Mouse (Mus musculus) embryonic fibroblast, embryonic 13.5 days (primary cell): Measurements from ENCODE around the gene Glyctk. TPM values are rescaled to one million over a fixed set of nuclear protein-coding genes. Genes with fewer than 3 reads are reported as not detected.
A peak's percentile ranks its signal among the peaks of the same experiment; 100 is the strongest.

ENCODE experiments used
- H3K27ac ChIP-seq: 2 replicates; pipeline ENCODE4 v1.5.1; 2012; ENCODE audit warnings: low read length, control low read depth, inconsistent platforms; ENCODE audit not compliant: insufficient read depth
- H3K4me1 ChIP-seq: 2 replicates; pipeline ENCODE4 v1.6.1; 2011; ENCODE audit warnings: low read length; ENCODE audit not compliant: control insufficient read depth, insufficient read depth
- H3K4me3 ChIP-seq: 2 replicates; pipeline ENCODE4 v1.5.1; 2011; ENCODE audit warnings: mild to moderate bottlenecking, control low read depth, low read length; ENCODE audit not compliant: insufficient read depth
- CTCF ChIP-seq: IDR thresholded peaks from 2 replicates; pipeline ENCODE4 v1.5.1; 2011; ENCODE audit warnings: mild to moderate bottlenecking, control low read depth, low read length, moderate library complexity, borderline replicate concordance; ENCODE audit not compliant: insufficient read depth
- POLR2A ChIP-seq: IDR thresholded peaks from 2 replicates; pipeline ENCODE4 v1.6.1; 2011; ENCODE audit warnings: low read depth, mild to moderate bottlenecking, control low read depth, low read length, moderate library complexity
- polyA plus RNA-seq: library from polyadenylated mRNA; stranded (reverse); fragments of >200 nt; gene quantifications from 2 replicates; pipeline ENCODE4 v1.2.4, GENCODE M21; 2011; ENCODE audit warnings: low read depth; ENCODE audit not compliant: missing spikeins, insufficient read length

Glyctk gene
- polyA plus RNA-seq, 1 experiment = 1.2 TPM

- no peak overlapping the region for H3K4me3 ChIP-seq
- no peak overlapping the region for H3K27ac ChIP-seq
- TF ChIP-seq CTCF = no peak
- TF ChIP-seq POLR2A = no peak
- H3K4me1 ChIP-seq = no peaks in the 10 kb centered on the region
Measured at GRCm38 (mm10) chr9:106167703-106168102, 9.8 kb upstream of the Glyctk start.

- TF ChIP-seq CTCF = no peak
- no peak for TF ChIP-seq POLR2A
- H3K4me1 ChIP-seq = no peaks in the 10 kb centered on the region
- H3K4me3 ChIP-seq = no peak overlapping the region
- no peak overlapping the region for H3K27ac ChIP-seq
Measured at GRCm38 (mm10) chr9:106167241-106167640, 9.3 kb upstream of the Glyctk start.

- no peak overlapping the region for H3K4me3 ChIP-seq
- TF ChIP-seq POLR2A (no peak), CTCF (no peak)
- no peaks in the 10 kb centered on the region for H3K4me1 ChIP-seq
- no peak overlapping the region for H3K27ac ChIP-seq
Measured at GRCm38 (mm10) chr9:106166709-106167108, 8.8 kb upstream of the Glyctk start.

- TF ChIP-seq POLR2A = no peak
- no peak for TF ChIP-seq CTCF
- Histone ChIP-seq H3K4me3 (peak overlapping the region; percentile 46), H3K4me1 (no peaks in the 10 kb centered on the region), H3K27ac (peak overlapping the region; percentile 86)
Measured at GRCm38 (mm10) chr9:106160426-106160825, 2.5 kb upstream of the Glyctk start.

GRCm38 (mm10) chr9:106159784-106160301 lies 1.9 kb upstream of the Glyctk start:
- peak; percentile 78 for TF ChIP-seq POLR2A
- TF ChIP-seq CTCF = no peak
- H3K4me3 ChIP-seq = peak overlapping the region; percentile 46
- peak overlapping the region; percentile 86 for H3K27ac ChIP-seq
- H3K4me1 ChIP-seq = no peaks in the 10 kb centered on the region

- TF ChIP-seq POLR2A (no peak), CTCF (no peak)
- Histone ChIP-seq H3K4me3 (no peak overlapping the region), H3K27ac (no peak overlapping the region)
Measured at GRCm38 (mm10) chr9:106159237-106159636, 1.3 kb upstream of the Glyctk start.

GRCm38 (mm10) chr9:106157623-106157925 lies 364 bp downstream of the Glyctk start:
- no peak overlapping the region for H3K27ac ChIP-seq
- H3K4me1 ChIP-seq = no peaks in the 10 kb centered on the region
- no peak for TF ChIP-seq CTCF
- no peak for TF ChIP-seq POLR2A
- no peak overlapping the region for H3K4me3 ChIP-seq

More at GRCm38 (mm10) chr9:106159237-106159636, 1.3 kb upstream of the Glyctk start:
- no peaks in the 10 kb centered on the region for H3K4me1 ChIP-seq

- no peak for TF ChIP-seq POLR2A
- no peak for TF ChIP-seq CTCF
- Histone ChIP-seq H3K4me3 (no peak overlapping the region), H3K4me1 (no peaks in the 10 kb centered on the region), H3K27ac (no peak overlapping the region)
Measured at GRCm38 (mm10) chr9:106156921-106157622, 866 bp downstream of the Glyctk start.

- Histone ChIP-seq H3K27ac (no peak overlapping the region), H3K4me3 (no peak overlapping the region), H3K4me1 (no peaks in the 10 kb centered on the region)
- no peak for TF ChIP-seq POLR2A
- no peak for TF ChIP-seq CTCF
Measured at GRCm38 (mm10) chr9:106156419-106156818, 1.5 kb downstream of the Glyctk start.

- no peaks in the 10 kb centered on the region for H3K4me1 ChIP-seq
- TF ChIP-seq POLR2A (no peak), CTCF (no peak)
Measured at GRCm38 (mm10) chr9:106154106-106154505, 3.8 kb downstream of the Glyctk start.

GRCm38 (mm10) chr9:106149399-106149754 lies 8.6 kb downstream of the Glyctk start:
- Histone ChIP-seq H3K4me1 (no peaks in the 10 kb centered on the region), H3K4me3 (no peak overlapping the region), H3K27ac (no peak overlapping the region)
- TF ChIP-seq POLR2A (no peak), CTCF (no peak)

More at GRCm38 (mm10) chr9:106154106-106154505, 3.8 kb downstream of the Glyctk start:
- Histone ChIP-seq H3K4me3 (no peak overlapping the region), H3K27ac (no peak overlapping the region)
